Mouse (Mus musculus) brown adipose tissue, adult 24 weeks (tissue): ENCODE measurements around the gene Rfx4. TPM values are rescaled to one million over a fixed set of nuclear protein-coding genes. Genes with fewer than 3 reads are reported as not detected.
A peak's percentile ranks its signal among the peaks of the same experiment; 100 is the strongest.

Experiments used
- H3K27ac ChIP-seq: fragments of 200-500 bp; replicated peaks from 2 replicates; pipeline ENCODE4 v1.5.1; 2012; ENCODE audit warnings: low read depth, mild to moderate bottlenecking, low read length
- H3K4me1 ChIP-seq: fragments of 200-500 bp; 2 replicates; pipeline ENCODE4 v1.6.1; 2012; ENCODE audit warnings: low read length, mixed read lengths; ENCODE audit not compliant: control insufficient read depth, insufficient read depth, insufficient read length
- H3K4me3 ChIP-seq: fragments of 200-500 bp; 2 replicates; pipeline ENCODE4 v1.5.1; 2012; ENCODE audit warnings: low read depth, mild to moderate bottlenecking, low read length, moderate library complexity; ENCODE audit not compliant: insufficient read depth
- polyA plus RNA-seq: library from polyadenylated mRNA; stranded (reverse); fragments of >200 nt; gene quantifications from 2 replicates; pipeline ENCODE4 v1.2.4, GENCODE M21; 2012; ENCODE audit not compliant: missing spikeins, insufficient read depth, insufficient read length

Gene Rfx4
- polyA plus RNA-seq, 1 experiment = 0.32 TPM

GRCm38 (mm10) chr10:84730956-84731355, 24.9 kb upstream of the Rfx4 start:
- no peaks in the 10 kb centered on the region for H3K4me1 ChIP-seq
- H3K4me3 ChIP-seq = no peak overlapping the region

GRCm38 (mm10) chr10:84733511-84733910, 22.4 kb upstream of the Rfx4 start:
- Histone ChIP-seq H3K4me1 (no peaks in the 10 kb centered on the region), H3K27ac (no peak overlapping the region), H3K4me3 (no peak overlapping the region)

More at GRCm38 (mm10) chr10:84730956-84731355, 24.9 kb upstream of the Rfx4 start:
- no peak overlapping the region for H3K27ac ChIP-seq

- Histone ChIP-seq H3K27ac (no peak overlapping the region), H3K4me1 (peaks cover 4% of the 10 kb centered on the region), H3K4me3 (peak overlapping the region; percentile 45)
Observed at GRCm38 (mm10) chr10:84754851-84755785, 744 bp upstream of the Rfx4 start.

- Histone ChIP-seq H3K4me1 (peaks cover 4% of the 10 kb centered on the region), H3K27ac (no peak overlapping the region), H3K4me3 (peak overlapping the region; percentile 32; the same call in 1 of the 2 replicates)
Observed at GRCm38 (mm10) chr10:84756435-84757095, 703 bp downstream of the Rfx4 start.

GRCm38 (mm10) chr10:84757426-84758199, 1.8 kb downstream of the Rfx4 start:
- Histone ChIP-seq H3K4me1 (peaks cover 4% of the 10 kb centered on the region), H3K27ac (no peak overlapping the region), H3K4me3 (no peak overlapping the region)

- Histone ChIP-seq H3K27ac (no peak overlapping the region), H3K4me1 (peaks cover 4% of the 10 kb centered on the region), H3K4me3 (no peak overlapping the region)
Observed at GRCm38 (mm10) chr10:84758200-84758468, 2.3 kb downstream of the Rfx4 start.

- H3K27ac ChIP-seq = no peak overlapping the region
- H3K4me3 ChIP-seq = no peak overlapping the region
- peaks cover 4% of the 10 kb centered on the region for H3K4me1 ChIP-seq
Observed at GRCm38 (mm10) chr10:84758483-84759431, 2.9 kb downstream of the Rfx4 start.

- peaks cover 4% of the 10 kb centered on the region for H3K4me1 ChIP-seq
- H3K4me3 ChIP-seq = no peak overlapping the region
- no peak overlapping the region for H3K27ac ChIP-seq
Observed at GRCm38 (mm10) chr10:84759511-84760117, 3.8 kb downstream of the Rfx4 start.

GRCm38 (mm10) chr10:84760118-84761111, 4.6 kb downstream of the Rfx4 start:
- Histone ChIP-seq H3K4me1 (peaks cover 2% of the 10 kb centered on the region), H3K27ac (no peak overlapping the region), H3K4me3 (no peak overlapping the region)

- no peaks in the 10 kb centered on the region for H3K4me1 ChIP-seq
- no peak overlapping the region for H3K27ac ChIP-seq
- H3K4me3 ChIP-seq = no peak overlapping the region
Observed at GRCm38 (mm10) chr10:84768766-84769165, 12.9 kb downstream of the Rfx4 start.

GRCm38 (mm10) chr10:84772380-84773130, 16.7 kb downstream of the Rfx4 start:
- 0 out of 2 replicates have a peak, but pooled peaks cover 2% of the 10 kb centered on the region for H3K4me1 ChIP-seq
- no peak overlapping the region for H3K4me3 ChIP-seq
- H3K27ac ChIP-seq = no peak overlapping the region

- 0 out of 2 replicates have a peak, but pooled peaks cover 2% of the 10 kb centered on the region for H3K4me1 ChIP-seq
- H3K27ac ChIP-seq = no peak overlapping the region
- H3K4me3 ChIP-seq = no peak overlapping the region
Observed at GRCm38 (mm10) chr10:84773889-84774288, 18.0 kb downstream of the Rfx4 start.
